Mouse (Mus musculus) adrenal gland, adult 18-20 months (tissue): Measurements from ENCODE around the gene Olfr535. TPM values are rescaled to one million over a fixed set of nuclear protein-coding genes. Genes with fewer than 3 reads are reported as not detected.
A peak's percentile ranks its signal among the peaks of the same experiment; 100 is the strongest.
"Not testable (repeated sequence)": the region's sequence is repeated elsewhere in the genome, so short reads cannot be mapped to it uniquely, and the experiment has no call there.

Source experiments
- DNase-seq, 2 experiments: peaks; one replicate each; pipeline ENCODE4 v3.0.0; 2021 to 2022; ENCODE audit warnings: low spot score in 2 of 2
- long read RNA-seq, 2 experiments: library from polyadenylated mRNA; stranded (forward); transcript quantifications; one replicate each; pipeline ENCODE4 v2.0.0; 2021
- total RNA-seq, 2 experiments: library from RNA; stranded (reverse); gene quantifications; 1 replicate in 1 of 2; 2 replicates in 1 of 2; pipeline ENCODE4 v1.2.3; 2021

The Olfr535 gene
- not detected for total RNA-seq
- long read RNA-seq, experiment 1: 0 reads
- long read RNA-seq, experiment 2: 0 reads

GRCm38 (mm10) chr7:140483916-140484315 lies at the start of gene Olfr535:
Gene Olfr535 (plus strand): TSS chr7:140484216.
- DNase-seq: no peak

GRCm38 (mm10) chr7:140443141-140443540 lies 40.9 kb upstream of the Olfr535 start:
- DNase-seq: no peak

- DNase-seq: not testable (repeated sequence)
These were observed 20.9 kb upstream of the Olfr535 start, which contains the start of gene Olfr533 for GRCm38 (mm10) chr7:140463070-140463469. Gene Olfr533 (plus strand): TSS chr7:140463370.

GRCm38 (mm10) chr7:140477886-140478285 lies 6.1 kb upstream of the Olfr535 start:
- DNase-seq: no peak

- no peak for DNase-seq
These were observed 5.3 kb upstream of the Olfr535 start for GRCm38 (mm10) chr7:140478733-140479132.

- no peak for DNase-seq
These were observed 5.0 kb downstream of the Olfr535 start for GRCm38 (mm10) chr7:140488981-140489380.

GRCm38 (mm10) chr7:140494231-140494630 lies 10.2 kb downstream of the Olfr535 start:
- no peak for DNase-seq

GRCm38 (mm10) chr7:140494702-140495101 lies 10.7 kb downstream of the Olfr535 start:
- no peak for DNase-seq

- DNase-seq: peak in 1 of 2 experiments; percentile 20
These were observed 23.5 kb downstream of the Olfr535 start, which contains the start of gene Olfr536 for GRCm38 (mm10) chr7:140507346-140508021. Gene Olfr536 (minus strand): TSS chr7:140507396.

- no peak for DNase-seq
These were observed 55.7 kb downstream of the Olfr535 start for GRCm38 (mm10) chr7:140539746-140540145.

Other genes starting within 250 kb of the Olfr535 start
- gene 5830411N06Rik, start 236.9 kb upstream of the Olfr535 start, total RNA-seq: not detected
- gene Olfr525, start 163.4 kb upstream of the Olfr535 start, total RNA-seq: not detected
- not detected for gene Olfr527, start 150.2 kb upstream of the Olfr535 start, total RNA-seq
- gene Olfr60, start 122.5 kb upstream of the Olfr535 start, total RNA-seq: not detected
- not detected for gene Olfr530, start 107.9 kb upstream of the Olfr535 start, total RNA-seq
- not detected for gene Olfr531, start 81.3 kb upstream of the Olfr535 start, total RNA-seq
- not detected for gene Olfr532, start 62.6 kb upstream of the Olfr535 start, total RNA-seq
- gene Olfr533, start 20.8 kb upstream of the Olfr535 start, total RNA-seq: not detected
- not detected for gene Olfr536, start 23.2 kb downstream of the Olfr535 start, total RNA-seq
- gene Olfr538, start 83.7 kb downstream of the Olfr535 start, total RNA-seq: not detected
- not detected for gene Olfr46, start 117.1 kb downstream of the Olfr535 start, total RNA-seq
- gene Olfr61, start 144.8 kb downstream of the Olfr535 start, total RNA-seq: not detected
- gene Olfr53, start 162.2 kb downstream of the Olfr535 start, total RNA-seq: not detected
- gene Olfr539, start 175.7 kb downstream of the Olfr535 start, total RNA-seq: under 1 TPM in 1 of 2 experiments, not detected in 1; 0.03 TPM
- not detected for gene Olfr45, start 197.7 kb downstream of the Olfr535 start, total RNA-seq
- gene Olfr541, start 213.1 kb downstream of the Olfr535 start, total RNA-seq: not detected